Mouse (Mus musculus) E14TG2a.4 (cell line): Measurements from ENCODE around the gene Mybpc1.

Experiments used
- CTCF ChIP-seq: conservative IDR thresholded peaks from 2 replicates; pipeline ENCODE4 v1.5.1; 2014; ENCODE audit warnings: low read length
- POU5F1 ChIP-seq: IDR thresholded peaks from 2 replicates; pipeline ENCODE4 v1.6.1; 2014; ENCODE audit warnings: low read length, borderline replicate concordance

DNA sequence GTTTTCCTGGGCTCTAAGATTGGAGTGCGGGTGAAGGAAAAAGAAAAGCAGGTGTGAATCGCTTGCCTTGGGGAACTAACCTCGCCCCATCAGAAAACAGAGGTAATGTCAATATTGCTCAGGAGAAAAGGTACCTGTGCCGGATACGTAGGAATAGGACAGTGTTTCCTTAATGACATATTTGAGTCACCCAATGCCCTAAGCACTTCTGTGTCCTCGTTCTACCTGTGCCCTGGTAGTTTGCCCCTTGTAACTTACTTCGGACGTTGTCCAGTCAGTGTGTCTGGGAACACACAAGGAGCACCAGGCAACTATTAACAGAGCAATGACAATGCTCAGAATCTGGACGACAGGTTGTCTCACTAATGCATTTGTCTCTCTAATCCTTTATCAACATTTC is 93.6 kb downstream of the Mybpc1 start:
- TF ChIP-seq CTCF (no peak), POU5F1 (no peak)
